8 mouse cellular contexts compared by ENCODE assay signal in the genomic region with DNA sequence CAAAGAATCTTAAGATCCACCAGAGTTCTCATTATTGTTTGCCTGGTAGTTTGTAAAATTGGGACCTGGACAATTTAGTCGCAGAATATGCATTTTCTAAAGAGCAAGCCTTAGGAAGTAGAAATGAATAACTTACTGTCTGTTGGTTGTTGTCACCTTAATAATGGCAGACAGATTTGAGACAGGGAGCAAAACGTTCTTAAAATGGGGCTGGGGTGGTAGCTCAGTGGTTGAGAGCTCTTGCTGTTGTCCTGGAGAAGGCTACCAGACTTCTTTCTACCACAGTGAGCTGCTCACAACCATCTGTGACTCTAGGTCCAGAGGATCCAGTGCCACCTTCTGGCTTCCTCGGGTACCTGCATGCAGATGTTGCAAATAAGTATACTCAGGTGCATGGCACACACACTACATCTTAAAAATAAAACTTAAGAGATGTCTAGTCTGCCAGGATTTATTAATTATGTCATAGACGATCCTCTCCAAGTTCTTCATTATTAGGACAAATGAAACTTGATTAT. TPM values are rescaled to one million over a fixed set of nuclear protein-coding genes. Genes with fewer than 3 reads are reported as not detected.
DNase-seq lines count a peak whose midpoint lies in the region; ATAC-seq and TF ChIP-seq lines count a peak whose summit lies in the region.

No protein-coding gene starts in this region.

- peak; percentile 48 for TF ChIP-seq CTCF in heart, adult 2 months (IDR thresholded peaks at IDR 0.05)

- H3K4me3 ChIP-seq in heart, adult 2 months = peak overlapping the region; percentile 60
- peak overlapping the region; percentile 94 for H3K4me3 ChIP-seq in heart, embryonic 16.5 days (ENCODE audit: low read length)
- H3K4me3 ChIP-seq in limb, embryonic 10.5 days = peak overlapping the region; percentile 87
- peak overlapping the region; percentile 88 for H3K4me3 ChIP-seq in midbrain, embryonic 10.5 days
- peak overlapping the region; percentile 66 for H3K4me3 ChIP-seq in stomach, embryonic 15.5 days (replicated peaks)

- peaks cover 5% of the 10 kb centered on the region for H3K36me3 ChIP-seq in heart, adult 2 months (ENCODE audit: control insufficient read depth, insufficient read depth, low read length)
- H3K36me3 ChIP-seq in heart, embryonic 16.5 days (ENCODE audit: control insufficient read depth, insufficient read depth) = peaks cover 16% of the 10 kb centered on the region; the same call in 1 of the 2 replicates
- H3K36me3 ChIP-seq in limb, embryonic 10.5 days = peaks cover 43% of the 10 kb centered on the region
- peaks cover 44% of the 10 kb centered on the region for H3K36me3 ChIP-seq in midbrain, embryonic 10.5 days
- peaks cover 19% of the 10 kb centered on the region for H3K36me3 ChIP-seq in stomach, embryonic 15.5 days

- no peak overlapping the region for H3K9ac ChIP-seq in heart, adult 2 months (ENCODE audit: low read depth, low read length)
- H3K9ac ChIP-seq in heart, embryonic 16.5 days (ENCODE audit: low read length) = peak overlapping the region; percentile 98
- H3K9ac ChIP-seq in stomach, embryonic 15.5 days = no peak overlapping the region

- no peak overlapping the region for H3K27ac ChIP-seq in heart, adult 2 months
- no peak overlapping the region for H3K27ac ChIP-seq in heart, embryonic 16.5 days (ENCODE audit: low read length)
- no peak overlapping the region for H3K27ac ChIP-seq in limb, embryonic 10.5 days
- H3K27ac ChIP-seq in midbrain, embryonic 10.5 days (replicated peaks) = peak overlapping the region; percentile 93
- no peak overlapping the region for H3K27ac ChIP-seq in stomach, embryonic 15.5 days

- no peaks in the 10 kb centered on the region for H3K9me3 ChIP-seq in heart, embryonic 16.5 days (replicated peaks; ENCODE audit: control insufficient read depth, low read length)
- no peaks in the 10 kb centered on the region for H3K9me3 ChIP-seq in limb, embryonic 10.5 days (replicated peaks)
- H3K9me3 ChIP-seq in midbrain, embryonic 10.5 days (replicated peaks) = no peaks in the 10 kb centered on the region
- no peaks in the 10 kb centered on the region for H3K9me3 ChIP-seq in stomach, embryonic 15.5 days

- ATAC-seq in heart, embryonic 16.5 days (replicated peaks; ENCODE audit: extremely low read depth, insufficient read depth, low FRiP score) = no peak
- ATAC-seq in stomach, embryonic 15.5 days (ENCODE audit: insufficient read depth, low FRiP score, low read depth) = no peak

- peak overlapping the region; percentile 85 for H3K4me2 ChIP-seq in heart, embryonic 16.5 days (ENCODE audit: low read depth, low read length)
- H3K4me2 ChIP-seq in stomach, embryonic 15.5 days = peak overlapping the region; percentile 55

- H3K27me3 ChIP-seq in heart, adult 2 months (ENCODE audit: control insufficient read depth, insufficient read depth, low read length) = no peaks in the 10 kb centered on the region
- H3K27me3 ChIP-seq in heart, embryonic 16.5 days (ENCODE audit: control insufficient read depth, insufficient read depth, low read length) = no peaks in the 10 kb centered on the region
- H3K27me3 ChIP-seq in limb, embryonic 10.5 days (ENCODE audit: low read depth, poor library complexity, severe bottlenecking) = no peaks in the 10 kb centered on the region
- no peaks in the 10 kb centered on the region for H3K27me3 ChIP-seq in midbrain, embryonic 10.5 days (ENCODE audit: low read depth, poor library complexity, severe bottlenecking)
- no peaks in the 10 kb centered on the region for H3K27me3 ChIP-seq in stomach, embryonic 15.5 days (replicated peaks)

- WGBS in heart, adult 2 months = 68% methylated on average over 4 of the region's 4 CpGs
- WGBS in heart, embryonic 16.5 days = 62% methylated on average over 4 of the region's 4 CpGs
- 66% methylated on average over 4 of the region's 4 CpGs for WGBS in limb, embryonic 10.5 days
- 67% methylated on average over 4 of the region's 4 CpGs for WGBS in midbrain, embryonic 10.5 days
- 69% methylated on average over 4 of the region's 4 CpGs for WGBS in stomach, embryonic 15.5 days

- intact Hi-C loops in heart, adult 2 months (cut with DNase I) = loop anchor here (10.0 kb wide), 1 partner anchor 450 kb away; the partner anchor contains the start of gene Cpne8
- intact Hi-C loops in heart, postnatal 36 days (cut with DNase I) = no loop called here

- no peak for TF ChIP-seq EP300 in heart, adult 2 months (IDR thresholded peaks at IDR 0.05; ENCODE audit: insufficient read depth, low read depth, low read length)

- no peak for TF ChIP-seq POLR2A in heart, adult 2 months (IDR thresholded peaks at IDR 0.05; ENCODE audit: insufficient read depth, low read depth, low read length)

- no peak for DNase-seq in heart, adult 2 months
- DNase-seq in heart, postnatal 36 days = no peak
- DNase-seq in cerebellum, postnatal 25 days = peak; percentile 10 to 42
- DNase-seq in limb, embryonic 10.5 days (ENCODE audit: low spot score) = peak; percentile 40
- peak; percentile 38 for DNase-seq in midbrain, embryonic 10.5 days (ENCODE audit: low spot score)
- no peak for DNase-seq in layer of hippocampus, postnatal 10 days (ENCODE audit: low spot score in 2 of 2)

- H3K4me1 ChIP-seq in heart, adult 2 months (ENCODE audit: control insufficient read depth, insufficient read depth, low read length) = peaks cover 3% of the 10 kb centered on the region
- H3K4me1 ChIP-seq in heart, embryonic 16.5 days (ENCODE audit: control insufficient read depth, insufficient read depth, low read length) = 0 out of 2 replicates have a peak, but pooled peaks cover 2% of the 10 kb centered on the region
- peaks cover 9% of the 10 kb centered on the region for H3K4me1 ChIP-seq in limb, embryonic 10.5 days
- peaks cover 22% of the 10 kb centered on the region for H3K4me1 ChIP-seq in midbrain, embryonic 10.5 days
- H3K4me1 ChIP-seq in stomach, embryonic 15.5 days = peaks cover 8% of the 10 kb centered on the region

- H3K79me2 ChIP-seq in heart, adult 2 months (replicated peaks; ENCODE audit: control insufficient read depth, insufficient read depth, low read length) = no peaks in the 10 kb centered on the region; the same call in 1 of the 2 replicates

RNA-seq across cellular contexts. Expression of gene Alg10b, which starts 1.0 kb away (rescaled TPM):
- 10 to 100 TPM; 22.6 to 24.3 TPM for total RNA-seq in heart, adult 2 months (2021)
- 8.0 and 19.8 TPM in 2 replicates for polyA plus RNA-seq in heart, adult 2 months (2012; rRNA removed)
- 10 to 100 TPM; 20.0 to 23.8 TPM for total RNA-seq in heart, postnatal 36 days (2021)
- 19.5 and 20.0 TPM in 2 replicates for polyA plus RNA-seq in heart, embryonic 16.5 days (2015; fragmentation: Nextera tagmentation; extraction: Ambion mirVana)
- polyA plus RNA-seq in limb, embryonic 10.5 days (2016; fragmentation: Nextera tagmentation; extraction: Ambion mirVana) = 32.4 and 39.7 TPM in 2 replicates
- 35.8 and 38.5 TPM in 2 replicates for polyA plus RNA-seq in midbrain, embryonic 10.5 days (2016; fragmentation: Nextera tagmentation; extraction: Ambion mirVana)
- 26.9 and 32.4 TPM in 2 replicates for polyA plus RNA-seq in stomach, embryonic 15.5 days (2015; fragmentation: Nextera tagmentation; extraction: Ambion mirVana)
- 10 to 100 TPM; 33.9 to 35.3 TPM for total RNA-seq in layer of hippocampus, postnatal 10 days (2021)

Comparison
In these comparisons a context has a peak if more than half of its experiments do, and no peak if none do; other contexts are left out.
1. DNase-seq: peak in cerebellum, postnatal 25 days (2 of 2), limb, embryonic 10.5 days (single experiment) and midbrain, embryonic 10.5 days (single experiment); none in heart, adult 2 months (0 of 2), heart, postnatal 36 days (0 of 2) and layer of hippocampus, postnatal 10 days (0 of 2).
2. Peak in every context shown above with its lines, with median percentiles within 50 percentile points of each other: H3K4me3 ChIP-seq.